Mouse (Mus musculus) embryonic facial prominence, embryonic 14.5 days (tissue): ENCODE measurements at regions not wholly inside any gene's neighbourhood (a gene's known extent, or its start where the extent isn't known, plus 50 kb on each side); places are given as distances from the start of the nearest gene placed in this dataset.
"Not testable (repeated sequence)": the region's sequence is repeated elsewhere in the genome, so short reads cannot be mapped to it uniquely, and the experiment has no call there.

Experiments
- ATAC-seq: fragments of 200-750 bp; cut with Nextera tagmentation; 2 replicates; pipeline ENCODE4 v1.8.0; 2017; ENCODE audit warnings: low read depth, moderate number of reproducible peaks, moderate TSS enrichment
- DNase-seq: peaks from one replicate; pipeline ENCODE4 v3.0.0-alpha.2; 2015; ENCODE audit warnings: low spot score
- H3K27ac ChIP-seq: fragments of 300-500 bp; sonication (generic); replicated peaks from 2 replicates; pipeline ENCODE4 v1.5.1; 2014; ENCODE audit warnings: low read depth, mild to moderate bottlenecking, low read length, moderate library complexity
- H3K27me3 ChIP-seq: fragments of 300-500 bp; sonication (generic); replicated peaks from 2 replicates; pipeline ENCODE4 v1.6.1; 2014; ENCODE audit warnings: low read length; ENCODE audit not compliant: control insufficient read depth, insufficient read depth
- H3K36me3 ChIP-seq: fragments of 300-500 bp; sonication (generic); 2 replicates; pipeline ENCODE4 v1.6.1; 2014; ENCODE audit warnings: low read length, mixed read lengths; ENCODE audit not compliant: control insufficient read depth, insufficient read depth
- H3K4me1 ChIP-seq: fragments of 300-500 bp; sonication (generic); 2 replicates; pipeline ENCODE4 v1.6.1; 2014; ENCODE audit warnings: antibody characterized with exemption, low read length; ENCODE audit not compliant: control insufficient read depth, insufficient read depth
- H3K4me2 ChIP-seq: fragments of 300-500 bp; sonication (generic); 2 replicates; pipeline ENCODE4 v1.6.1; 2014; ENCODE audit warnings: low read depth, mild to moderate bottlenecking, low read length, moderate library complexity, mixed read lengths
- H3K4me3 ChIP-seq: fragments of 300-500 bp; sonication (generic); 2 replicates; pipeline ENCODE4 v1.5.1; 2014; ENCODE audit warnings: low read depth, mild to moderate bottlenecking, low read length
- H3K9ac ChIP-seq: fragments of 300-500 bp; sonication (generic); 2 replicates; pipeline ENCODE4 v1.6.1; 2014; ENCODE audit warnings: low read depth, mild to moderate bottlenecking, low read length, moderate library complexity, mixed read lengths
- H3K9me3 ChIP-seq: fragments of 300-500 bp; sonication (generic); 2 replicates; pipeline ENCODE4 v1.6.1; 2016; ENCODE audit warnings: low read length; ENCODE audit not compliant: control insufficient read depth
- WGBS: fragments of 180-500 bp; shearing (Covaris S2); extraction: QIAGEN DNeasy Blood & Tissue Kit; methylation state at CpG from one replicate; pipeline ENCODE4 v1.1.7; 2014; 5-methylcytosine and 5-hydroxymethylcytosine counted together

- WGBS = 46% methylated on average over 7 of the region's 8 CpGs
These were observed 97.8 kb upstream of the Arl4c start for GRCm38 (mm10) chr1:88799789-88800188.

GRCm38 (mm10) chr1:88800411-88800810 lies 98.4 kb upstream of the Arl4c start:
- H3K27me3 ChIP-seq = no peaks in the 10 kb centered on the region
- DNase-seq (no peak), ATAC-seq (no peak)
- H3K9me3 ChIP-seq = peaks cover 5% of the 10 kb centered on the region; the same call in 1 of the 2 replicates
- H3K4me2 ChIP-seq = no peak overlapping the region
- peaks cover 4% of the 10 kb centered on the region; the same call in 1 of the 2 replicates for H3K4me1 ChIP-seq
- H3K4me3 ChIP-seq = no peak overlapping the region
- 37% methylated on average over 5 of the region's 5 CpGs for WGBS
- no peak overlapping the region for H3K27ac ChIP-seq
- H3K9ac ChIP-seq = no peak overlapping the region
- no peaks in the 10 kb centered on the region for H3K36me3 ChIP-seq

More at GRCm38 (mm10) chr1:88799789-88800188, 97.8 kb upstream of the Arl4c start:
- H3K27ac ChIP-seq = no peak overlapping the region
- peaks cover 4% of the 10 kb centered on the region; the same call in 1 of the 2 replicates for H3K4me1 ChIP-seq
- H3K4me2 ChIP-seq = no peak overlapping the region
- H3K9me3 ChIP-seq = peaks cover 5% of the 10 kb centered on the region; the same call in 1 of the 2 replicates
- H3K4me3 ChIP-seq = no peak overlapping the region
- no peak overlapping the region for H3K9ac ChIP-seq
- no peaks in the 10 kb centered on the region for H3K27me3 ChIP-seq
- DNase-seq (no peak), ATAC-seq (no peak)
- H3K36me3 ChIP-seq = no peaks in the 10 kb centered on the region

- not testable (repeated sequence) for ATAC-seq, H3K4me1 ChIP-seq, H3K36me3 ChIP-seq, H3K4me3 ChIP-seq, H3K9me3 ChIP-seq, DNase-seq, H3K9ac ChIP-seq, H3K4me2 ChIP-seq, H3K27me3 ChIP-seq, H3K27ac ChIP-seq
These were observed 99.1 kb upstream of the Arl4c start for GRCm38 (mm10) chr1:88801151-88801550.

GRCm38 (mm10) chr1:88806960-88807359 lies 104.9 kb upstream of the Arl4c start:
- H3K36me3 ChIP-seq = no peaks in the 10 kb centered on the region
- H3K9ac ChIP-seq = no peak overlapping the region
- no peak overlapping the region for H3K27ac ChIP-seq
- no peak for DNase-seq
- H3K9me3 ChIP-seq = no peaks in the 10 kb centered on the region
- H3K4me1 ChIP-seq = no peaks in the 10 kb centered on the region; the same call in 1 of the 2 replicates
- no peak for ATAC-seq
- no peak overlapping the region for H3K4me2 ChIP-seq
- WGBS = 57% methylated on average over 6 of the region's 6 CpGs
- H3K4me3 ChIP-seq = no peak overlapping the region
- no peaks in the 10 kb centered on the region for H3K27me3 ChIP-seq

GRCm38 (mm10) chr1:88807901-88808300 lies 105.9 kb upstream of the Arl4c start:
- H3K27ac ChIP-seq = no peak overlapping the region
- H3K36me3 ChIP-seq = no peaks in the 10 kb centered on the region
- 89% methylated on average over 6 of the region's 6 CpGs for WGBS
- DNase-seq (no peak), ATAC-seq (no peak)
- no peaks in the 10 kb centered on the region for H3K9me3 ChIP-seq
- no peak overlapping the region for H3K4me2 ChIP-seq
- no peak overlapping the region for H3K4me3 ChIP-seq
- no peak overlapping the region for H3K9ac ChIP-seq
- no peaks in the 10 kb centered on the region for H3K27me3 ChIP-seq
- no peaks in the 10 kb centered on the region; the same call in 1 of the 2 replicates for H3K4me1 ChIP-seq

- Histone ChIP-seq H3K27me3 (no peaks in the 10 kb centered on the region), H3K9ac (no peak overlapping the region), H3K27ac (no peak overlapping the region), H3K4me3 (no peak overlapping the region), H3K4me2 (no peak overlapping the region), H3K4me1 (no peaks in the 10 kb centered on the region; the same call in 1 of the 2 replicates), H3K36me3 (no peaks in the 10 kb centered on the region), H3K9me3 (no peaks in the 10 kb centered on the region)
- no peak for ATAC-seq
- DNase-seq = no peak
- WGBS = 75% methylated on average over 3 of the region's 3 CpGs
These were observed 106.5 kb upstream of the Arl4c start for GRCm38 (mm10) chr1:88808508-88808907.

GRCm38 (mm10) chr1:88809756-88810155 lies 107.7 kb upstream of the Arl4c start:
- Histone ChIP-seq H3K4me1 (no peaks in the 10 kb centered on the region; the same call in 1 of the 2 replicates), H3K36me3 (no peaks in the 10 kb centered on the region), H3K9ac (no peak overlapping the region), H3K4me3 (no peak overlapping the region), H3K4me2 (no peak overlapping the region), H3K27me3 (no peaks in the 10 kb centered on the region), H3K27ac (no peak overlapping the region), H3K9me3 (no peaks in the 10 kb centered on the region)
- 45% methylated on average over 2 of the region's 2 CpGs for WGBS
- DNase-seq (no peak), ATAC-seq (no peak)

GRCm38 (mm10) chr1:88813200-88813599 lies 111.2 kb upstream of the Arl4c start:
- 61% methylated on average over 7 of the region's 7 CpGs for WGBS
- DNase-seq = no peak

GRCm38 (mm10) chr1:88816376-88816945 lies 114.4 kb upstream of the Arl4c start:
- ATAC-seq = no peak
- H3K36me3 ChIP-seq = no peaks in the 10 kb centered on the region
- no peaks in the 10 kb centered on the region for H3K9me3 ChIP-seq
- no peak overlapping the region for H3K4me2 ChIP-seq
- no peak for DNase-seq
- no peaks in the 10 kb centered on the region for H3K27me3 ChIP-seq
- H3K4me1 ChIP-seq = peaks cover 12% of the 10 kb centered on the region
- no peak overlapping the region for H3K9ac ChIP-seq
- no peak overlapping the region for H3K4me3 ChIP-seq
- H3K27ac ChIP-seq = no peak overlapping the region
- 71% methylated on average over 9 of the region's 9 CpGs for WGBS

More at GRCm38 (mm10) chr1:88813200-88813599, 111.2 kb upstream of the Arl4c start:
- H3K9ac ChIP-seq = no peak overlapping the region
- H3K4me2 ChIP-seq = no peak overlapping the region
- ATAC-seq = no peak
- no peaks in the 10 kb centered on the region for H3K27me3 ChIP-seq
- no peaks in the 10 kb centered on the region for H3K9me3 ChIP-seq
- H3K27ac ChIP-seq = no peak overlapping the region
- H3K4me1 ChIP-seq = no peaks in the 10 kb centered on the region; the same call in 1 of the 2 replicates
- H3K4me3 ChIP-seq = no peak overlapping the region
- no peaks in the 10 kb centered on the region for H3K36me3 ChIP-seq
